Mouse (Mus musculus): ENCODE results near the gene Gm17428.
"Not testable (repeated sequence)": the region's sequence is repeated elsewhere in the genome, so short reads cannot be mapped to it uniquely, and the experiment has no call there.

Gm17428 gene

GRCm38 (mm10) chr14:54951587-54951986 is 25.1 kb upstream of the Gm17428 start:
- no peak for DNase-seq (ENCODE audit: inconsistent ontology term)

GRCm38 (mm10) chr14:54953664-54954206 is 23.0 kb upstream of the Gm17428 start:
- DNase-seq (ENCODE audit: inconsistent ontology term): no peak

GRCm38 (mm10) chr14:54954474-54954873 is 22.3 kb upstream of the Gm17428 start:
- no peak for DNase-seq (ENCODE audit: inconsistent ontology term)

GRCm38 (mm10) chr14:54955481-54955880 is 21.3 kb upstream of the Gm17428 start:
- no peak for DNase-seq (ENCODE audit: inconsistent ontology term)

- no peak for DNase-seq (ENCODE audit: inconsistent ontology term)
Measured at GRCm38 (mm10) chr14:54956533-54956932, 20.2 kb upstream of the Gm17428 start.

- no peak for DNase-seq (ENCODE audit: inconsistent ontology term)
Measured at GRCm38 (mm10) chr14:54958503-54958902, 18.2 kb upstream of the Gm17428 start.

GRCm38 (mm10) chr14:54959197-54959596 is 17.5 kb upstream of the Gm17428 start:
- DNase-seq (ENCODE audit: inconsistent ontology term): no peak

GRCm38 (mm10) chr14:54959853-54960613 is 16.7 kb upstream of the Gm17428 start:
- not testable (repeated sequence) for DNase-seq (ENCODE audit: inconsistent ontology term)

- no peak for DNase-seq (ENCODE audit: inconsistent ontology term)
Measured at GRCm38 (mm10) chr14:54960769-54961168, 16.0 kb upstream of the Gm17428 start.

GRCm38 (mm10) chr14:54961487-54961886 is 15.2 kb upstream of the Gm17428 start:
- no peak for DNase-seq (ENCODE audit: inconsistent ontology term)

- no peak for DNase-seq (ENCODE audit: inconsistent ontology term)
Measured at GRCm38 (mm10) chr14:54962714-54963113, 14.0 kb upstream of the Gm17428 start.

- no peak for DNase-seq (ENCODE audit: inconsistent ontology term)
Measured at GRCm38 (mm10) chr14:54963727-54964126, 13.0 kb upstream of the Gm17428 start.

- no peak for DNase-seq (ENCODE audit: inconsistent ontology term)
Measured at GRCm38 (mm10) chr14:54965044-54965443, 11.7 kb upstream of the Gm17428 start.

GRCm38 (mm10) chr14:54965631-54966030 is 11.1 kb upstream of the Gm17428 start:
- no peak for DNase-seq (ENCODE audit: inconsistent ontology term)

- DNase-seq (ENCODE audit: inconsistent ontology term): no peak
Measured at GRCm38 (mm10) chr14:54966320-54966977, 10.3 kb upstream of the Gm17428 start, which contains the start of gene Myh6. Myh6 (minus strand) TSS chr14:54966927.

GRCm38 (mm10) chr14:54967874-54968273 is 8.9 kb upstream of the Gm17428 start:
- no peak for DNase-seq (ENCODE audit: inconsistent ontology term)

- no peak for DNase-seq (ENCODE audit: inconsistent ontology term)
Measured at GRCm38 (mm10) chr14:54968344-54968743, 8.4 kb upstream of the Gm17428 start.

GRCm38 (mm10) chr14:54972786-54973185 is 3.9 kb upstream of the Gm17428 start:
- not testable (repeated sequence) for DNase-seq (ENCODE audit: inconsistent ontology term)

- DNase-seq (ENCODE audit: inconsistent ontology term): no peak
Measured at GRCm38 (mm10) chr14:54974068-54974791, 2.5 kb upstream of the Gm17428 start.

- DNase-seq (ENCODE audit: inconsistent ontology term): no peak
Measured at GRCm38 (mm10) chr14:54978664-54979063, 1.9 kb downstream of the Gm17428 start.

GRCm38 (mm10) chr14:54981934-54982333 is 5.2 kb downstream of the Gm17428 start:
- DNase-seq (ENCODE audit: inconsistent ontology term): no peak

GRCm38 (mm10) chr14:54988350-54988874 is 11.7 kb downstream of the Gm17428 start:
- not testable (repeated sequence) for DNase-seq (ENCODE audit: inconsistent ontology term)
